Mouse (Mus musculus) bone marrow, adult 2 months (tissue): ENCODE measurements at regions not wholly inside any gene's neighbourhood (a gene's known extent, or its start where the extent isn't known, plus 50 kb on each side); places are given as distances from the start of the nearest gene placed in this dataset.

ENCODE experiments used
- CTCF ChIP-seq: fragments of 200-500 bp; IDR thresholded peaks from 2 replicates; pipeline ENCODE4 v1.5.1; 2011; ENCODE audit warnings: low read length, control low read depth; ENCODE audit not compliant: control insufficient read depth, insufficient read depth
- POLR2A ChIP-seq: fragments of 200-500 bp; IDR thresholded peaks from 2 replicates; pipeline ENCODE4 v1.6.1; 2011; ENCODE audit warnings: low read depth, mild to moderate bottlenecking, control low read depth, low read length, borderline replicate concordance; ENCODE audit not compliant: control insufficient read depth

DNA sequence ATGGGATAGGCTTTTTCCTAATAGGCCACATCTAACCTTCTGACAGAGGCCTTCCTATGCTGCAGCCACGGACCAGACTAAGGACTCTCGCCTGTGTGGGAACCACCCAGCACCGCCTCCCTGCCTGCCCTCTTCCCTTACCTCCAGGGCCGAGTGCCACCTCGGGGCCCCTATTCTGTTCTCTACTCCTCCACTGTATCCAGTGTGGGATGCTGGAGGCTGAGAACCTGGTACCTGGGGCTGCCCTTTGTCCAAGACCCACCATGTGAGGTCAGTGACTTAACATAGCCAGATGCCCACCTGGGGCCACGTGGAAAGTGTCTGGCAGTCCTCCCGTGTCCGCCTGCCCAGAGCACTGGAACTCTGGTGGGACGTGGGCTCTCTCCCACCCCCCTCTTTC is 193.2 kb upstream of the Pgrmc2 start:
- TF ChIP-seq CTCF = no peak
- no peak for TF ChIP-seq POLR2A
